Mouse (Mus musculus): ENCODE measurements around the gene Pde12. TPM values are rescaled to one million over a fixed set of nuclear protein-coding genes. Genes with fewer than 3 reads are reported as not detected.
"Not testable (repeated sequence)": the region's sequence is repeated elsewhere in the genome, so short reads cannot be mapped to it uniquely, and the experiment has no call there.

The Pde12 gene
- polyA plus RNA-seq, 1 experiment, result 13.0 TPM

GRCm38 (mm10) chr14:26675371-26675770 lies 5.7 kb upstream of the Pde12 start:
- H3K4me3 ChIP-seq (ENCODE audit: control insufficient read depth, insufficient read depth, low read length), result no peak overlapping the region
- H3K27me3 ChIP-seq (ENCODE audit: control insufficient read depth, insufficient read depth, low read length), result no peaks in the 10 kb centered on the region
- no peak for TF ChIP-seq POLR2A (IDR thresholded peaks at IDR 0.05; ENCODE audit: control insufficient read depth, extremely low read depth, insufficient read depth, low read length, poor library complexity)
- no peak for TF ChIP-seq CTCF (IDR thresholded peaks at IDR 0.05; ENCODE audit: borderline replicate concordance, control insufficient read depth, extremely low read depth, insufficient read depth, low read length, poor library complexity)
- H3K27ac ChIP-seq (ENCODE audit: control insufficient read depth, insufficient read depth, low read length), result no peak overlapping the region
- H3K36me3 ChIP-seq (ENCODE audit: control insufficient read depth, insufficient read depth, low read length), result no peaks in the 10 kb centered on the region
- peak; percentile 23 for DNase-seq
- H3K4me1 ChIP-seq (replicated peaks; ENCODE audit: control insufficient read depth, insufficient read depth, low read length), result peaks cover 5% of the 10 kb centered on the region
- 24% methylated on average over 12 of the region's 12 CpGs for WGBS

- not testable (repeated sequence) for H3K27me3 ChIP-seq (ENCODE audit: control insufficient read depth, insufficient read depth, low read length); H3K27ac ChIP-seq (ENCODE audit: control insufficient read depth, insufficient read depth, low read length); H3K4me1 ChIP-seq (replicated peaks; ENCODE audit: control insufficient read depth, insufficient read depth, low read length); H3K36me3 ChIP-seq (ENCODE audit: control insufficient read depth, insufficient read depth, low read length); DNase-seq; H3K4me3 ChIP-seq (ENCODE audit: control insufficient read depth, insufficient read depth, low read length)
- 79% methylated on average over 2 of the region's 2 CpGs for WGBS
Measured at GRCm38 (mm10) chr14:26674476-26675169, 4.9 kb upstream of the Pde12 start.

- H3K4me3 ChIP-seq (ENCODE audit: control insufficient read depth, insufficient read depth, low read length); H3K4me1 ChIP-seq (replicated peaks; ENCODE audit: control insufficient read depth, insufficient read depth, low read length); H3K27me3 ChIP-seq (ENCODE audit: control insufficient read depth, insufficient read depth, low read length); H3K27ac ChIP-seq (ENCODE audit: control insufficient read depth, insufficient read depth, low read length); DNase-seq; H3K36me3 ChIP-seq (ENCODE audit: control insufficient read depth, insufficient read depth, low read length): not testable (repeated sequence)
- WGBS, result 34% methylated on average over 17 of the region's 17 CpGs
Measured at GRCm38 (mm10) chr14:26671870-26672615, 2.4 kb upstream of the Pde12 start.

- H3K4me1 ChIP-seq (replicated peaks; ENCODE audit: control insufficient read depth, insufficient read depth, low read length), result peaks cover 9% of the 10 kb centered on the region
- peaks cover 2% of the 10 kb centered on the region for H3K36me3 ChIP-seq (ENCODE audit: control insufficient read depth, insufficient read depth, low read length)
- H3K4me3 ChIP-seq (ENCODE audit: control insufficient read depth, insufficient read depth, low read length), result no peak overlapping the region
- DNase-seq, result no peak
- H3K27ac ChIP-seq (ENCODE audit: control insufficient read depth, insufficient read depth, low read length), result no peak overlapping the region
- TF ChIP-seq CTCF (IDR thresholded peaks at IDR 0.05; ENCODE audit: borderline replicate concordance, control insufficient read depth, extremely low read depth, insufficient read depth, low read length, poor library complexity) (no peak), POLR2A (IDR thresholded peaks at IDR 0.05; ENCODE audit: control insufficient read depth, extremely low read depth, insufficient read depth, low read length, poor library complexity) (no peak)
- no peaks in the 10 kb centered on the region for H3K27me3 ChIP-seq (ENCODE audit: control insufficient read depth, insufficient read depth, low read length)
Measured at GRCm38 (mm10) chr14:26670964-26671363, 1.3 kb upstream of the Pde12 start.

- peaks cover 7% of the 10 kb centered on the region for H3K4me1 ChIP-seq (replicated peaks; ENCODE audit: control insufficient read depth, insufficient read depth, low read length)
- H3K4me3 ChIP-seq (ENCODE audit: control insufficient read depth, insufficient read depth, low read length), result peak overlapping the region; percentile 68
- H3K27me3 ChIP-seq (ENCODE audit: control insufficient read depth, insufficient read depth, low read length), result no peaks in the 10 kb centered on the region
- DNase-seq, result peak; percentile 54
- TF ChIP-seq POLR2A (IDR thresholded peaks at IDR 0.05; ENCODE audit: control insufficient read depth, extremely low read depth, insufficient read depth, low read length, poor library complexity), result no peak
- no peak for TF ChIP-seq CTCF (IDR thresholded peaks at IDR 0.05; ENCODE audit: borderline replicate concordance, control insufficient read depth, extremely low read depth, insufficient read depth, low read length, poor library complexity)
- peaks cover 25% of the 10 kb centered on the region for H3K36me3 ChIP-seq (ENCODE audit: control insufficient read depth, insufficient read depth, low read length)
- H3K27ac ChIP-seq (ENCODE audit: control insufficient read depth, insufficient read depth, low read length), result no peak overlapping the region
- WGBS, result under 1% methylated on average over 73 of the region's 73 CpGs
Measured at GRCm38 (mm10) chr14:26668371-26669291, 1.1 kb downstream of the Pde12 start.

- Histone ChIP-seq H3K4me3 (ENCODE audit: control insufficient read depth, insufficient read depth, low read length) (peak overlapping the region; percentile 68), H3K27me3 (ENCODE audit: control insufficient read depth, insufficient read depth, low read length) (no peaks in the 10 kb centered on the region), H3K27ac (ENCODE audit: control insufficient read depth, insufficient read depth, low read length) (no peak overlapping the region), H3K4me1 (replicated peaks; ENCODE audit: control insufficient read depth, insufficient read depth, low read length) (peaks cover 7% of the 10 kb centered on the region), H3K36me3 (ENCODE audit: control insufficient read depth, insufficient read depth, low read length) (peaks cover 29% of the 10 kb centered on the region)
- 26% methylated on average over 6 of the region's 6 CpGs for WGBS
- DNase-seq, result no peak
- TF ChIP-seq POLR2A (IDR thresholded peaks at IDR 0.05; ENCODE audit: control insufficient read depth, extremely low read depth, insufficient read depth, low read length, poor library complexity), result no peak
- TF ChIP-seq CTCF (IDR thresholded peaks at IDR 0.05; ENCODE audit: borderline replicate concordance, control insufficient read depth, extremely low read depth, insufficient read depth, low read length, poor library complexity), result no peak
Measured at GRCm38 (mm10) chr14:26667991-26668370, 1.7 kb downstream of the Pde12 start.
